Mouse (Mus musculus) limb, embryonic 15.5 days (tissue): ENCODE results near the gene D030056L22Rik. TPM values are rescaled to one million over a fixed set of nuclear protein-coding genes. Genes with fewer than 3 reads are reported as not detected.

Source experiments
- ATAC-seq: fragments of 200-750 bp; cut with Nextera tagmentation; 2 replicates; pipeline ENCODE4 v1.8.0; 2017; ENCODE audit warnings: low read depth, moderate TSS enrichment; ENCODE audit not compliant: insufficient number of reproducible peaks, low FRiP score, low TSS enrichment
- H3K27ac ChIP-seq: fragments of 300-500 bp; sonication (generic); 2 replicates; pipeline ENCODE4 v1.5.1; 2015; ENCODE audit warnings: moderate library complexity, mild to moderate bottlenecking, inconsistent platforms
- H3K27me3 ChIP-seq: fragments of 300-500 bp; sonication (generic); 2 replicates; pipeline ENCODE4 v1.6.1; 2015; ENCODE audit warnings: inconsistent platforms
- H3K36me3 ChIP-seq: fragments of 300-500 bp; sonication (generic); 2 replicates; pipeline ENCODE4 v1.6.1; 2015; ENCODE audit warnings: inconsistent platforms
- H3K4me1 ChIP-seq: fragments of 300-500 bp; sonication (generic); 2 replicates; pipeline ENCODE4 v1.6.1; 2015; ENCODE audit warnings: inconsistent platforms
- H3K4me2 ChIP-seq: fragments of 300-500 bp; sonication (generic); 2 replicates; pipeline ENCODE4 v1.6.1; 2015; ENCODE audit warnings: mild to moderate bottlenecking, inconsistent platforms
- H3K4me3 ChIP-seq: fragments of 300-500 bp; sonication (generic); 2 replicates; pipeline ENCODE4 v1.5.1; 2015; ENCODE audit warnings: mild to moderate bottlenecking, inconsistent platforms
- H3K9ac ChIP-seq: fragments of 300-500 bp; sonication (generic); 2 replicates; pipeline ENCODE4 v1.6.1; 2015; ENCODE audit warnings: inconsistent platforms
- H3K9me3 ChIP-seq: fragments of 300-500 bp; sonication (generic); 2 replicates; pipeline ENCODE4 v1.6.1; 2016; ENCODE audit warnings: inconsistent platforms
- WGBS: fragments of 180-500 bp; shearing (Covaris S2); methylation state at CpG from one replicate; pipeline ENCODE4 v1.1.7; 2015; 5-methylcytosine and 5-hydroxymethylcytosine counted together
- polyA plus RNA-seq: library from polyadenylated mRNA; unstranded; fragments of >200 nt; fragmentation: Nextera tagmentation; extraction: Ambion mirVana; gene quantifications from 2 replicates; pipeline ENCODE4 v1.2.1, GENCODE M21; 2015

D030056L22Rik gene
- 20.1 and 22.6 TPM in 2 replicates for polyA plus RNA-seq

GRCm38 (mm10) chr19:18712866-18713300 lies at the start of gene D030056L22Rik:
TSS of gene D030056L22Rik (plus strand) at chr19:18713193.
- Histone ChIP-seq H3K36me3 (peaks cover 2% of the 10 kb centered on the region; the same call in 1 of the 2 replicates), H3K27me3 (no peaks in the 10 kb centered on the region), H3K9me3 (no peaks in the 10 kb centered on the region), H3K27ac (peak within 1 kb of the TSS; percentile 97), H3K4me2 (peak within 1 kb of the TSS; percentile 71), H3K9ac (peak within 1 kb of the TSS; percentile 87), H3K4me1 (peaks cover 17% of the 10 kb centered on the region), H3K4me3 (peak within 1 kb of the TSS; percentile 88)
- ATAC-seq: peak; percentile 99
- under 1% methylated on average over 49 of the region's 49 CpGs for WGBS

DNA sequence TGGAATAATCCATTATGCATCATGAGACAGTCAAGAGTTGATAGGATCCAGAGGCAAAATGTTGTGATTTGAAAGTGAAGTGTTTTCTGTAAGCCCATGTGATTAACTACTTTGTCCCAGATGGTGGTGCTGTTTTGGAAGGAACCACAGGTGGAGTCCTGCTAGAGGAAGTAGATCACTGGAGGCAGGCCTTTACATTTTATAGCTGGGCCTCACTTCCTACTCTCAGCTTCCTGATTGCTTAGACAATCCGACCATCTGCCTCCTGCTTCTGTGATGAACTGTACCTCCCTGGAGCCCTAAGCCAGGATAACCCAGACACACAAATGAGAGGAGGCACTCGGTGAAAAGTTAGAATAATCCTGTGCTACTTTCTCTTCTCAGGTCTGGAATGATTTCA lies 49.1 kb upstream of the D030056L22Rik start:
- Histone ChIP-seq H3K27ac (no peak overlapping the region), H3K4me2 (no peak overlapping the region), H3K27me3 (no peaks in the 10 kb centered on the region), H3K4me3 (no peak overlapping the region), H3K4me1 (no peaks in the 10 kb centered on the region), H3K9ac (no peak overlapping the region), H3K9me3 (no peaks in the 10 kb centered on the region), H3K36me3 (no peaks in the 10 kb centered on the region)
- WGBS: 48% methylated on average over 2 of the region's 2 CpGs
- no peak for ATAC-seq

- Histone ChIP-seq H3K9me3 (no peaks in the 10 kb centered on the region), H3K4me1 (peaks cover 8% of the 10 kb centered on the region), H3K4me3 (no peak overlapping the region), H3K27ac (no peak overlapping the region), H3K9ac (no peak overlapping the region), H3K27me3 (no peaks in the 10 kb centered on the region), H3K4me2 (no peak overlapping the region), H3K36me3 (no peaks in the 10 kb centered on the region)
- no peak for ATAC-seq
- 84% methylated on average over 7 of the region's 7 CpGs for WGBS
These were observed 46.0 kb upstream of the D030056L22Rik start for GRCm38 (mm10) chr19:18666966-18667365.

- Histone ChIP-seq H3K27ac (peak overlapping the region; percentile 91; the same call in 1 of the 2 replicates), H3K4me1 (peaks cover 23% of the 10 kb centered on the region), H3K4me3 (no peak overlapping the region), H3K9ac (no peak overlapping the region), H3K4me2 (no peak overlapping the region), H3K36me3 (no peaks in the 10 kb centered on the region), H3K27me3 (no peaks in the 10 kb centered on the region), H3K9me3 (no peaks in the 10 kb centered on the region)
- WGBS: 94% methylated on average over 7 of the region's 7 CpGs
- no peak for ATAC-seq
These were observed 43.4 kb upstream of the D030056L22Rik start for GRCm38 (mm10) chr19:18669551-18669950.

DNA sequence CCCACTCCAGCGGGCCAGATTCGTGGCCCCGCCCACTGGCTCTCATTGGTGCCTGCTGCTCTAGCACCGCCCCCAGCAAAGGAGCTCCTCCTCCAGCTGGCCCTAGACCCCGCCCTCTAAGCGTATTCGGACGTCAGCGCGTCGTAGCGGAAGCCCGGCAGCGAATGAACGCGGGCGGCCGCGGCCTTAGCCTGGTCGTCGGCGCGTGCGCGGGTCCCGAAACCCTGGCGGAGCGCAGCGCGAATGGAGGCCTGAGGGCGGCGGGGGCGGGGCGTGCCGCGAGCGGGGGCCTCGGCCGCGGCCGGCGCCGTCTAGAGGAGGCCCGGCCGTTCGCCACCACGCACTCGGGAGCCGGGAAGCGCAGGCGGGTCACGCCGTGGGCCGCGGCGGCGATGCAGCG lies 42.4 kb upstream of the D030056L22Rik start, which contains the start of gene Carnmt1:
Gene Carnmt1, plus strand, starts transcription at position 157 of the 400 bp plus-strand sequence.
- Histone ChIP-seq H3K9me3 (no peaks in the 10 kb centered on the region), H3K4me3 (peak within 1 kb of the TSS; percentile 84), H3K4me1 (peaks cover 23% of the 10 kb centered on the region), H3K4me2 (peak within 1 kb of the TSS; percentile 67), H3K27ac (peak within 1 kb of the TSS; percentile 91), H3K27me3 (no peaks in the 10 kb centered on the region), H3K9ac (peak within 1 kb of the TSS; percentile 67), H3K36me3 (no peaks in the 10 kb centered on the region)
- peak; percentile 97 for ATAC-seq
- WGBS: under 1% methylated on average over 30 of the region's 58 CpGs

- Histone ChIP-seq H3K27ac (peak overlapping the region; percentile 91), H3K4me2 (peak overlapping the region; percentile 67), H3K9me3 (no peaks in the 10 kb centered on the region), H3K9ac (peak overlapping the region; percentile 67), H3K4me3 (peak overlapping the region; percentile 84), H3K36me3 (no peaks in the 10 kb centered on the region), H3K27me3 (no peaks in the 10 kb centered on the region), H3K4me1 (peaks cover 23% of the 10 kb centered on the region)
- WGBS: under 1% methylated on average over 64 of the region's 64 CpGs
- ATAC-seq: peak; percentile 56
These were observed 41.8 kb upstream of the D030056L22Rik start for GRCm38 (mm10) chr19:18671056-18671741.

DNA sequence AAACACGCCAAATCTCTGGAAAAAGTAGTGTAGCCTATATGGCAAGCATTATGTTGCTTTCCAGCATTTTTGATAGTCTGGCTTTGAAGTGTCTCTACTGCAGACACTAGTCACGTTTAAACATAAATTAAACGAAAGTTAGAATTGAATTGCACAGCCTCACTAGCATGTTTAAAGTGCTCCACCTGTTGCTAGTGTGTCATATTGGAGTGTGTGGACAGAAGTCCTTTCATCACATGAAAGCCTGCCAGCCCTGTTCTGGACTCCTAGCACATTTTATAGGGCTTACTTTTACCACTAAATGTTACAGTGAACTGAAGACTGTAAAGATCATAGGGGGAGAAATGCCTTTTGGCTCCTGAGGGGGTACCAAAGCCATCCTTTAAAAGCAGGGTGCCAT lies 40.5 kb upstream of the D030056L22Rik start:
- Histone ChIP-seq H3K9me3 (no peaks in the 10 kb centered on the region), H3K4me3 (peak overlapping the region; percentile 84), H3K4me2 (peak overlapping the region; percentile 67), H3K36me3 (no peaks in the 10 kb centered on the region), H3K27ac (no peak overlapping the region), H3K9ac (no peak overlapping the region), H3K4me1 (peaks cover 23% of the 10 kb centered on the region), H3K27me3 (no peaks in the 10 kb centered on the region)
- ATAC-seq: no peak
- 38% methylated on average over 3 of the region's 3 CpGs for WGBS

DNA sequence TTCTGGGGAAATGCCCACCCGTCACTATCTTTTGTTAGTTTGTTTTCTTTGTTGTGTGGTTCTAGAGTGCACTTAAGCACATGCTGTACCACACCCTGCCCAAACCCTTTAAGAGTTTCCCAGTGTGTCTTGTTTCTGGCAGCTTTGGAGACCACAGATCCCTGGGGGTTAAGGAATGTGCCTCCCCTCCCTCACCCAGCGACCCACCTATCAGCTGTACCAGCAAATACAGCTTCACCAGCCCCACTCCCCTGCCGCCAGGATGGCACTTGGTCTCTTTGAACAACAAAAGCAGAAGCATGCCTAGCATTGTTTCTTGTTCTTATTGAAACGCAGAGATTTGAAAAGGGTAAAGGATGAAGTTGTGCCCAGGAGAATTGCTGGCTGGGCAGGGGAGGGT lies 39.9 kb upstream of the D030056L22Rik start:
- H3K4me2 ChIP-seq: peak overlapping the region; percentile 22
- no peak overlapping the region for H3K4me3 ChIP-seq
- H3K9ac ChIP-seq: no peak overlapping the region
- no peak for ATAC-seq
- no peaks in the 10 kb centered on the region for H3K27me3 ChIP-seq
- peaks cover 23% of the 10 kb centered on the region for H3K4me1 ChIP-seq
- WGBS: 34% methylated on average over 4 of the region's 4 CpGs
- no peaks in the 10 kb centered on the region for H3K36me3 ChIP-seq
- H3K27ac ChIP-seq: no peak overlapping the region
- H3K9me3 ChIP-seq: no peaks in the 10 kb centered on the region

- 83% methylated on average over 4 of the region's 4 CpGs for WGBS
- Histone ChIP-seq H3K4me2 (no peak overlapping the region), H3K4me3 (no peak overlapping the region), H3K27ac (no peak overlapping the region), H3K9ac (no peak overlapping the region), H3K36me3 (peaks cover 13% of the 10 kb centered on the region), H3K27me3 (no peaks in the 10 kb centered on the region), H3K4me1 (no peaks in the 10 kb centered on the region), H3K9me3 (no peaks in the 10 kb centered on the region)
- ATAC-seq: no peak
These were observed 30.9 kb upstream of the D030056L22Rik start for GRCm38 (mm10) chr19:18682142-18682541.

DNA sequence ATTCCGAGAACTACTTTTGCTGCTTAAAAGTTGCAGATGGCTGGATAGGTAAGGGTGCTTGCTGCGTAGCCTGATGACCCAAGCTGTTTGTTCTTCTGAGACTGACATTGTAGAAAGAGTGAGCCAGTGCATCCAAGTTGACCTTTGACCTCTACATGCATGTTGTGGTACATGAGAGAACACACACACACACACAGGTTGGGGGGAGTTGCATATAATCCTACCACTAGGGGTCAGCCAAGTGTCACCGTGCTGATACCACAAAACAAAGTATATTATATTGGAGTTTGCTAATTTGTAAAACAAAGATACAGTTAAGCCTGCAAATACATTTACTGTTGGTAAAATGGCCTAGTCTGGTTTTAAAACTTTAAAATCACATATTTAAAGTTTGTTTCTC lies 25.4 kb upstream of the D030056L22Rik start:
- H3K4me2 ChIP-seq: no peak overlapping the region
- H3K9ac ChIP-seq: no peak overlapping the region
- no peak for ATAC-seq
- peaks cover 7% of the 10 kb centered on the region for H3K36me3 ChIP-seq
- no peaks in the 10 kb centered on the region for H3K27me3 ChIP-seq
- no peak overlapping the region for H3K27ac ChIP-seq
- WGBS: 76% methylated on average over 3 of the region's 3 CpGs
- no peak overlapping the region for H3K4me3 ChIP-seq
- H3K9me3 ChIP-seq: no peaks in the 10 kb centered on the region
- H3K4me1 ChIP-seq: no peaks in the 10 kb centered on the region

GRCm38 (mm10) chr19:18692176-18692575 lies 20.8 kb upstream of the D030056L22Rik start:
- no peaks in the 10 kb centered on the region for H3K9me3 ChIP-seq
- 85% methylated on average over 3 of the region's 3 CpGs for WGBS
- no peak overlapping the region for H3K4me3 ChIP-seq
- no peak overlapping the region for H3K27ac ChIP-seq
- H3K36me3 ChIP-seq: peaks cover 10% of the 10 kb centered on the region
- H3K27me3 ChIP-seq: no peaks in the 10 kb centered on the region
- no peak overlapping the region for H3K4me2 ChIP-seq
- no peak for ATAC-seq
- no peaks in the 10 kb centered on the region for H3K4me1 ChIP-seq
- no peak overlapping the region for H3K9ac ChIP-seq

DNA sequence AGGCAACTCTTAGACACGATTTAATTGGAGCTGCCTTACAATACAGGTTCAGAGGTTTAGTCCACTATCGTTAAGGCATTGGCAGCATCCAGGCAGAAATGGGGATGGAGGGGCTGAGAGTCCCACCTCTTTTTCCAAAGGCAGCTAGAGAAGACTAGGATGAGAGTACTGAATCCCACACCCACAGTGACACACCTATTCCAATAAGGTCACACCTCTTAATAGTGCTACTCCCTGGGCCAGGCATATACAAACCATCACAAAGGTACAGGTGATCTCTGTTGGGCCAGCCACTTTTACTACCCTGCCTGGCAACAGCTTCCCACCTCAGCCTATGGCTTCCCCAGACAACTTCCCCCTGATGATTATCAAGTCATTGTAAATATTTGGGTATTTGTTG lies 20.2 kb upstream of the D030056L22Rik start:
- WGBS: 95% methylated on average over 2 of the region's 2 CpGs
- Histone ChIP-seq H3K27ac (no peak overlapping the region), H3K4me3 (no peak overlapping the region), H3K9ac (no peak overlapping the region), H3K9me3 (no peaks in the 10 kb centered on the region), H3K4me2 (no peak overlapping the region), H3K4me1 (no peaks in the 10 kb centered on the region), H3K36me3 (peaks cover 14% of the 10 kb centered on the region), H3K27me3 (no peaks in the 10 kb centered on the region)
- no peak for ATAC-seq
